Mouse (Mus musculus) stomach, postnatal 0 days (tissue): ENCODE measurements around the gene B230118H07Rik. TPM values are rescaled to one million over a fixed set of nuclear protein-coding genes. Genes with fewer than 3 reads are reported as not detected.

ENCODE experiments used
- ATAC-seq: fragments of 200-750 bp; cut with Nextera tagmentation; 2 replicates; pipeline ENCODE4 v1.8.0; 2017; ENCODE audit not compliant: low FRiP score, low TSS enrichment
- DNase-seq: peaks from one replicate; pipeline ENCODE4 v3.0.0-alpha.2; 2016; ENCODE audit warnings: low spot score
- H3K27ac ChIP-seq: fragments of 300-500 bp; sonication (generic); replicated peaks from 2 replicates; pipeline ENCODE4 v1.5.1; 2014; ENCODE audit warnings: mild to moderate bottlenecking, control low read depth
- H3K27me3 ChIP-seq: fragments of 300-500 bp; sonication (generic); 2 replicates; pipeline ENCODE4 v1.6.1; 2014; ENCODE audit warnings: low read length; ENCODE audit not compliant: control insufficient read depth, insufficient read depth
- H3K36me3 ChIP-seq: fragments of 300-500 bp; sonication (generic); 2 replicates; pipeline ENCODE4 v1.6.1; 2014; ENCODE audit warnings: low read length, mixed read lengths; ENCODE audit not compliant: control insufficient read depth, insufficient read depth
- H3K4me1 ChIP-seq: fragments of 300-500 bp; sonication (generic); replicated peaks from 2 replicates; pipeline ENCODE4 v1.6.1; 2014; ENCODE audit warnings: antibody characterized with exemption; ENCODE audit not compliant: control insufficient read depth, insufficient read depth
- H3K4me2 ChIP-seq: fragments of 300-500 bp; sonication (generic); replicated peaks from 2 replicates; pipeline ENCODE4 v1.6.1; 2014; ENCODE audit warnings: low read depth, mild to moderate bottlenecking, control low read depth, moderate library complexity
- H3K4me3 ChIP-seq: fragments of 300-500 bp; sonication (generic); 2 replicates; pipeline ENCODE4 v1.5.1; 2014; ENCODE audit warnings: low read depth, low read length, control low read depth
- H3K9ac ChIP-seq: fragments of 300-500 bp; sonication (generic); 2 replicates; pipeline ENCODE4 v1.6.1; 2014; ENCODE audit warnings: mild to moderate bottlenecking, low read length, control low read depth, mixed read lengths
- H3K9me3 ChIP-seq: fragments of 300-500 bp; sonication (generic); 2 replicates; pipeline ENCODE4 v1.6.1; 2016; ENCODE audit warnings: low read length; ENCODE audit not compliant: control insufficient read depth
- CTCF ChIP-seq: IDR thresholded peaks from 2 replicates; pipeline ENCODE4 v1.5.1; 2016; ENCODE audit warnings: antibody characterized with exemption, low read depth, mild to moderate bottlenecking, moderate library complexity
- EP300 ChIP-seq: optimal IDR thresholded peaks from 2 replicates; pipeline ENCODE3; 2016; ENCODE audit warnings: antibody characterized with exemption
- WGBS: fragments of 180-500 bp; shearing (Covaris S2); extraction: QIAGEN DNeasy Blood & Tissue Kit; methylation state at CpG from one replicate; pipeline ENCODE4 v1.1.7; 2014; 5-methylcytosine and 5-hydroxymethylcytosine counted together
- polyA plus RNA-seq: library from polyadenylated mRNA; unstranded; fragments of >200 nt; fragmentation: Nextera tagmentation; extraction: Ambion mirVana; gene quantifications from 2 replicates; pipeline ENCODE4 v1.2.1, GENCODE M21; 2015

The B230118H07Rik gene
- polyA plus RNA-seq, 1 experiment from 2014 or later: 36.5 TPM

GRCm38 (mm10) chr2:101563776-101564175 lies 85.6 kb downstream of the B230118H07Rik start:
- ATAC-seq: no peak

GRCm38 (mm10) chr2:101563206-101563605 lies 86.1 kb downstream of the B230118H07Rik start:
- Histone ChIP-seq H3K9me3 (no peaks in the 10 kb centered on the region), H3K36me3 (no peaks in the 10 kb centered on the region), H3K4me1 (no peaks in the 10 kb centered on the region), H3K27ac (no peak overlapping the region), H3K9ac (no peak overlapping the region), H3K4me3 (no peak overlapping the region), H3K4me2 (no peak overlapping the region), H3K27me3 (no peaks in the 10 kb centered on the region)
- DNase-seq: no peak
- TF ChIP-seq CTCF: no peak
- TF ChIP-seq EP300: no peak
- no peak for ATAC-seq
- 70% methylated on average over 6 of the region's 6 CpGs for WGBS

More at GRCm38 (mm10) chr2:101563776-101564175, 85.6 kb downstream of the B230118H07Rik start:
- H3K27me3 ChIP-seq: no peaks in the 10 kb centered on the region
- no peak for DNase-seq
- H3K4me3 ChIP-seq: no peak overlapping the region
- H3K9me3 ChIP-seq: no peaks in the 10 kb centered on the region
- H3K4me2 ChIP-seq: no peak overlapping the region
- H3K9ac ChIP-seq: no peak overlapping the region
- TF ChIP-seq EP300 (no peak), CTCF (no peak)
- 78% methylated on average over 4 of the region's 4 CpGs for WGBS
- no peak overlapping the region for H3K27ac ChIP-seq
- no peaks in the 10 kb centered on the region for H3K4me1 ChIP-seq
- H3K36me3 ChIP-seq: no peaks in the 10 kb centered on the region

- Histone ChIP-seq H3K36me3 (no peaks in the 10 kb centered on the region), H3K9me3 (no peaks in the 10 kb centered on the region), H3K9ac (no peak overlapping the region), H3K4me1 (no peaks in the 10 kb centered on the region), H3K4me2 (no peak overlapping the region), H3K4me3 (no peak overlapping the region), H3K27ac (no peak overlapping the region), H3K27me3 (no peaks in the 10 kb centered on the region)
- TF ChIP-seq CTCF (no peak), EP300 (no peak)
- 89% methylated on average over 3 of the region's 3 CpGs for WGBS
- ATAC-seq (no peak), DNase-seq (no peak)
These were observed 89.9 kb downstream of the B230118H07Rik start for GRCm38 (mm10) chr2:101559431-101559830.

- Histone ChIP-seq H3K27ac (no peak overlapping the region), H3K4me1 (no peaks in the 10 kb centered on the region), H3K4me2 (no peak overlapping the region), H3K27me3 (no peaks in the 10 kb centered on the region), H3K9me3 (no peaks in the 10 kb centered on the region), H3K4me3 (no peak overlapping the region), H3K36me3 (no peaks in the 10 kb centered on the region), H3K9ac (no peak overlapping the region)
- ATAC-seq (no peak), DNase-seq (no peak)
- 89% methylated on average over 1 of the region's 1 CpGs for WGBS
- TF ChIP-seq CTCF (no peak), EP300 (no peak)
These were observed 93.4 kb downstream of the B230118H07Rik start for GRCm38 (mm10) chr2:101555886-101556285.

- no peak overlapping the region for H3K27ac ChIP-seq
- H3K9me3 ChIP-seq: no peaks in the 10 kb centered on the region
- H3K36me3 ChIP-seq: no peaks in the 10 kb centered on the region
- H3K4me3 ChIP-seq: no peak overlapping the region
- H3K9ac ChIP-seq: no peak overlapping the region
- WGBS: 52% methylated on average over 5 of the region's 5 CpGs
- DNase-seq (no peak), ATAC-seq (no peak)
- no peak overlapping the region for H3K4me2 ChIP-seq
- TF ChIP-seq EP300 (no peak), CTCF (no peak)
- no peaks in the 10 kb centered on the region for H3K4me1 ChIP-seq
- H3K27me3 ChIP-seq: no peaks in the 10 kb centered on the region
These were observed 95.5 kb downstream of the B230118H07Rik start for GRCm38 (mm10) chr2:101553851-101554250.

- ATAC-seq: no peak
- H3K9me3 ChIP-seq: no peaks in the 10 kb centered on the region
- H3K9ac ChIP-seq: no peak overlapping the region
- TF ChIP-seq EP300: no peak
- no peak for TF ChIP-seq CTCF
- no peak overlapping the region for H3K27ac ChIP-seq
- H3K36me3 ChIP-seq: no peaks in the 10 kb centered on the region
- no peak overlapping the region for H3K4me3 ChIP-seq
- no peaks in the 10 kb centered on the region for H3K27me3 ChIP-seq
- WGBS: 83% methylated on average over 8 of the region's 8 CpGs
- DNase-seq: no peak
- no peak overlapping the region for H3K4me2 ChIP-seq
- H3K4me1 ChIP-seq: no peaks in the 10 kb centered on the region
These were observed 97.0 kb downstream of the B230118H07Rik start for GRCm38 (mm10) chr2:101552301-101552700.
